Mouse (Mus musculus) neural tube, embryonic 15.5 days (tissue): ENCODE measurements around the gene Ccdc186. TPM values are rescaled to one million over a fixed set of nuclear protein-coding genes. Genes with fewer than 3 reads are reported as not detected.

ENCODE experiments used
- ATAC-seq: fragments of 200-750 bp; cut with Nextera tagmentation; 2 replicates; pipeline ENCODE4 v1.8.0; 2017; ENCODE audit warnings: mild to moderate bottlenecking, moderate TSS enrichment, moderate library complexity; ENCODE audit not compliant: low FRiP score
- H3K27ac ChIP-seq: fragments of 300-500 bp; sonication (generic); replicated peaks from 2 replicates; pipeline ENCODE4 v1.5.1; 2015; ENCODE audit warnings: mild to moderate bottlenecking, inconsistent platforms
- H3K27me3 ChIP-seq: fragments of 300-500 bp; sonication (generic); replicated peaks from 2 replicates; pipeline ENCODE4 v1.6.1; 2015; ENCODE audit warnings: inconsistent platforms
- H3K36me3 ChIP-seq: fragments of 300-500 bp; sonication (generic); 2 replicates; pipeline ENCODE4 v1.6.1; 2015; ENCODE audit warnings: inconsistent platforms
- H3K4me1 ChIP-seq: fragments of 300-500 bp; sonication (generic); 2 replicates; pipeline ENCODE4 v1.6.1; 2015; ENCODE audit warnings: inconsistent platforms
- H3K4me2 ChIP-seq: fragments of 300-500 bp; sonication (generic); 2 replicates; pipeline ENCODE4 v1.6.1; 2015; ENCODE audit warnings: inconsistent platforms, mild to moderate bottlenecking, moderate library complexity
- H3K4me3 ChIP-seq: fragments of 300-500 bp; sonication (generic); replicated peaks from 2 replicates; pipeline ENCODE4 v1.5.1; 2015; ENCODE audit warnings: mild to moderate bottlenecking, inconsistent platforms
- H3K9ac ChIP-seq: fragments of 300-500 bp; sonication (generic); replicated peaks from 2 replicates; pipeline ENCODE4 v1.6.1; 2015; ENCODE audit warnings: mild to moderate bottlenecking, inconsistent platforms
- H3K9me3 ChIP-seq: fragments of 300-500 bp; sonication (generic); replicated peaks from 2 replicates; pipeline ENCODE4 v1.6.1; 2016; ENCODE audit warnings: inconsistent platforms
- WGBS: fragments of 180-500 bp; shearing (Covaris S2); methylation state at CpG from one replicate; pipeline ENCODE4 v1.1.7; 2015; ENCODE audit warnings: mixed read lengths; 5-methylcytosine and 5-hydroxymethylcytosine counted together
- polyA plus RNA-seq: library from polyadenylated mRNA; unstranded; fragments of >200 nt; fragmentation: Nextera tagmentation; extraction: Ambion mirVana; gene quantifications from 2 replicates; pipeline ENCODE4 v1.2.1, GENCODE M21; 2015

The Ccdc186 gene
- polyA plus RNA-seq, 1 experiment from 2014 or later = 20.4 TPM

- Histone ChIP-seq H3K36me3 (no peaks in the 10 kb centered on the region), H3K4me3 (no peak overlapping the region), H3K4me1 (no peaks in the 10 kb centered on the region), H3K27ac (no peak overlapping the region), H3K9ac (no peak overlapping the region), H3K9me3 (no peaks in the 10 kb centered on the region), H3K27me3 (no peaks in the 10 kb centered on the region), H3K4me2 (no peak overlapping the region)
- 54% methylated on average over 3 of the region's 3 CpGs for WGBS
- ATAC-seq = no peak
These were observed 72.6 kb downstream of the Ccdc186 start for GRCm38 (mm10) chr19:56749343-56749742.

- no peaks in the 10 kb centered on the region for H3K36me3 ChIP-seq
- 85% methylated on average over 10 of the region's 10 CpGs for WGBS
- H3K4me1 ChIP-seq = no peaks in the 10 kb centered on the region
- H3K4me2 ChIP-seq = no peak overlapping the region
- no peak overlapping the region for H3K4me3 ChIP-seq
- no peaks in the 10 kb centered on the region for H3K9me3 ChIP-seq
- H3K27me3 ChIP-seq = no peaks in the 10 kb centered on the region
- no peak overlapping the region for H3K27ac ChIP-seq
- ATAC-seq = no peak
- no peak overlapping the region for H3K9ac ChIP-seq
These were observed 74.1 kb downstream of the Ccdc186 start for GRCm38 (mm10) chr19:56747878-56748277.

GRCm38 (mm10) chr19:56746618-56747017, 75.4 kb downstream of the Ccdc186 start:
- 85% methylated on average over 9 of the region's 9 CpGs for WGBS

GRCm38 (mm10) chr19:56745528-56745927, 76.5 kb downstream of the Ccdc186 start:
- WGBS = 73% methylated on average over 5 of the region's 6 CpGs
- ATAC-seq = no peak

More at GRCm38 (mm10) chr19:56746618-56747017, 75.4 kb downstream of the Ccdc186 start:
- no peak overlapping the region for H3K4me3 ChIP-seq
- no peaks in the 10 kb centered on the region for H3K9me3 ChIP-seq
- no peaks in the 10 kb centered on the region for H3K4me1 ChIP-seq
- no peaks in the 10 kb centered on the region for H3K36me3 ChIP-seq
- ATAC-seq = no peak
- no peak overlapping the region for H3K4me2 ChIP-seq
- no peak overlapping the region for H3K9ac ChIP-seq
- no peaks in the 10 kb centered on the region for H3K27me3 ChIP-seq
- no peak overlapping the region for H3K27ac ChIP-seq

GRCm38 (mm10) chr19:56745061-56745460, 76.9 kb downstream of the Ccdc186 start:
- H3K4me1 ChIP-seq = no peaks in the 10 kb centered on the region
- H3K9me3 ChIP-seq = no peaks in the 10 kb centered on the region
- H3K4me3 ChIP-seq = no peak overlapping the region
- H3K27ac ChIP-seq = no peak overlapping the region
- no peak overlapping the region for H3K4me2 ChIP-seq
- no peaks in the 10 kb centered on the region for H3K27me3 ChIP-seq
- no peaks in the 10 kb centered on the region for H3K36me3 ChIP-seq
- WGBS = 79% methylated on average over 7 of the region's 7 CpGs
- no peak overlapping the region for H3K9ac ChIP-seq
- no peak for ATAC-seq

More at GRCm38 (mm10) chr19:56745528-56745927, 76.5 kb downstream of the Ccdc186 start:
- Histone ChIP-seq H3K27me3 (no peaks in the 10 kb centered on the region), H3K9ac (no peak overlapping the region), H3K4me1 (no peaks in the 10 kb centered on the region), H3K27ac (no peak overlapping the region), H3K36me3 (no peaks in the 10 kb centered on the region), H3K4me2 (no peak overlapping the region), H3K4me3 (no peak overlapping the region), H3K9me3 (no peaks in the 10 kb centered on the region)

Other genes starting within 250 kb of the Ccdc186 start
- 1.0 and 1.1 TPM in 2 replicates for gene Adrb1, start 100.0 kb downstream of the Ccdc186 start, polyA plus RNA-seq
- 1.1 and 1.2 TPM in 2 replicates for gene Tdrd1, start 4.0 kb upstream of the Ccdc186 start, polyA plus RNA-seq
- 0.33 and 0.70 TPM in 2 replicates for gene Vwa2, start 52.1 kb upstream of the Ccdc186 start, polyA plus RNA-seq
- 12.3 and 15.9 TPM in 2 replicates for gene Afap1l2, start 186.0 kb upstream of the Ccdc186 start, polyA plus RNA-seq